Mouse (Mus musculus): ENCODE results near the gene Mrpl1. TPM values are rescaled to one million over a fixed set of nuclear protein-coding genes. Genes with fewer than 3 reads are reported as not detected.

Mrpl1 gene
- polyA plus RNA-seq, 1 experiment from 2014 or later, result 17.1 TPM

Other genes with a start within 250 kb of the Mrpl1 start
- gene Cnot6l, start 45.3 kb upstream of the Mrpl1 start, polyA plus RNA-seq (2015; fragmentation: Nextera tagmentation; extraction: Ambion mirVana), result 13.0 and 13.7 TPM in 2 replicates
- gene Fras1, start 164.5 kb downstream of the Mrpl1 start, polyA plus RNA-seq (2015; fragmentation: Nextera tagmentation; extraction: Ambion mirVana), result 2.3 and 3.3 TPM in 2 replicates

Measured in neural tube, embryonic 13.5 days (tissue).